Mouse (Mus musculus) hindbrain, embryonic 13.5 days (tissue): ENCODE results near the gene Pdzrn3. TPM values are rescaled to one million over a fixed set of nuclear protein-coding genes. Genes with fewer than 3 reads are reported as not detected.

Source experiments
- ATAC-seq: fragments of 200-750 bp; cut with Nextera tagmentation; 2 replicates; pipeline ENCODE4 v1.8.0; 2017; ENCODE audit warnings: moderate TSS enrichment; ENCODE audit not compliant: low FRiP score
- H3K27ac ChIP-seq: fragments of 300-500 bp; sonication (generic); 2 replicates; pipeline ENCODE4 v1.5.1; 2015; ENCODE audit warnings: inconsistent platforms, mild to moderate bottlenecking, moderate library complexity
- H3K27me3 ChIP-seq: fragments of 300-500 bp; sonication (generic); 2 replicates; pipeline ENCODE4 v1.6.1; 2015; ENCODE audit warnings: mild to moderate bottlenecking, inconsistent platforms
- H3K36me3 ChIP-seq: fragments of 300-500 bp; sonication (generic); 2 replicates; pipeline ENCODE4 v1.6.1; 2015; ENCODE audit warnings: mild to moderate bottlenecking, inconsistent platforms
- H3K4me1 ChIP-seq: fragments of 300-500 bp; sonication (generic); replicated peaks from 2 replicates; pipeline ENCODE4 v1.6.1; 2015; ENCODE audit warnings: inconsistent platforms
- H3K4me2 ChIP-seq: fragments of 300-500 bp; sonication (generic); 2 replicates; pipeline ENCODE4 v1.6.1; 2015; ENCODE audit warnings: inconsistent platforms, mild to moderate bottlenecking, moderate library complexity
- H3K4me3 ChIP-seq: fragments of 300-500 bp; sonication (generic); 2 replicates; pipeline ENCODE4 v1.5.1; 2015; ENCODE audit warnings: mild to moderate bottlenecking, inconsistent platforms
- H3K9ac ChIP-seq: fragments of 300-500 bp; sonication (generic); 2 replicates; pipeline ENCODE4 v1.6.1; 2015; ENCODE audit warnings: mild to moderate bottlenecking, inconsistent platforms
- H3K9me3 ChIP-seq: fragments of 300-500 bp; sonication (generic); 2 replicates; pipeline ENCODE4 v1.6.1; 2016; ENCODE audit warnings: inconsistent platforms
- WGBS: fragments of 180-500 bp; shearing (Covaris S2); methylation state at CpG from one replicate; pipeline ENCODE4 v1.1.7; 2015; 5-methylcytosine and 5-hydroxymethylcytosine counted together
- polyA plus RNA-seq: library from polyadenylated mRNA; unstranded; fragments of >200 nt; fragmentation: Nextera tagmentation; extraction: Ambion mirVana; gene quantifications from 2 replicates; pipeline ENCODE4 v1.2.1, GENCODE M21; 2015

The Pdzrn3 gene
- polyA plus RNA-seq, 1 experiment from 2014 or later = 28.8 TPM

DNA sequence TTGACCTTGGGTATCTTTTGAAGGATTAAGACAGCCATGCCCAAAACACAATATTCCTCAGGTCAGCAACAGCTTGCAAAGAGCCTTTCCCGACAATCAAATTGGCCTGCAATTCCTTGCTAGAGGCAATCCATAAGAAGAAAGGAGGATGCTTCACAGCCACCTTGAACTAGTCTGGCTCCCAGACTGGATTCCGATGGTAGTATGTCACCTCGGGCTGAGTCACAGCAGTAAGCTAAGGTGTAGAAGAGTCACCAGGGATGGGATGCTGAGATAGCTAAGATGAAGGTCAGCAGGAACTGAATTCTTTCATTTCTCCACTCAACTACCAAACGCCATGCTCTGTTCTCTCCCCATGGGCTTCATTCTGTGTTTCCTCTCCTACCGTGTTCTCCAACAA, 13.8 kb downstream of the Pdzrn3 start:
- Histone ChIP-seq H3K9me3 (no peaks in the 10 kb centered on the region), H3K27me3 (no peaks in the 10 kb centered on the region), H3K36me3 (no peaks in the 10 kb centered on the region), H3K27ac (no peak overlapping the region), H3K9ac (no peak overlapping the region), H3K4me3 (no peak overlapping the region), H3K4me1 (peaks cover 27% of the 10 kb centered on the region), H3K4me2 (no peak overlapping the region)
- 90% methylated on average over 5 of the region's 5 CpGs for whole genome bisulfite sequencing
- no peak for ATAC-seq

DNA sequence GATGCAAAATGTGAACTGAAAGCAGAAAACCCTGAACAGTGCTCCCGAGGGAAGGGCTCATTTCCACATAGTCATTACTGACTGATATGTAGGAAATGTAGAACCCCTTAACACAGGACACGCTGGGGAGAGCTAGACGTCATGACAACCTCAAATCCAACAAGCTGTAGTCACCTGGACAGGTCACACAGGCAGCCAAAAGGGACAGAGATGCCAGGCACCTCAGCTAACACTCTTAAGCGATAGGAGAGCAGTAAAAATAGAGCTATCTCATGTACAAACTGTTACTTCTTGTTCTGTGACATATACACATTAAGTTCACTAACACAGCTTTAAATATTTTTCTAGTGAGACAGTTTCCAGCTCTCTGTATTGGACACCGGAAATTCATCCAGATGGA, 15.0 kb downstream of the Pdzrn3 start:
- no peaks in the 10 kb centered on the region for H3K36me3 ChIP-seq
- ATAC-seq = no peak

GRCm38 (mm10) chr6:101362268-101362667, 15.4 kb downstream of the Pdzrn3 start:
- Histone ChIP-seq H3K4me1 (peaks cover 24% of the 10 kb centered on the region), H3K36me3 (no peaks in the 10 kb centered on the region), H3K9me3 (no peaks in the 10 kb centered on the region), H3K27ac (no peak overlapping the region), H3K4me2 (no peak overlapping the region), H3K4me3 (no peak overlapping the region), H3K27me3 (no peaks in the 10 kb centered on the region), H3K9ac (no peak overlapping the region)
- WGBS = 49% methylated on average over 4 of the region's 4 CpGs
- ATAC-seq = no peak

More for the DNA sequence above, 15.0 kb downstream of the Pdzrn3 start:
- Histone ChIP-seq H3K9me3 (no peaks in the 10 kb centered on the region), H3K9ac (no peak overlapping the region), H3K4me2 (no peak overlapping the region), H3K4me1 (peaks cover 24% of the 10 kb centered on the region), H3K27ac (no peak overlapping the region), H3K27me3 (no peaks in the 10 kb centered on the region), H3K4me3 (no peak overlapping the region)
- 71% methylated on average over 5 of the region's 5 CpGs for WGBS

DNA sequence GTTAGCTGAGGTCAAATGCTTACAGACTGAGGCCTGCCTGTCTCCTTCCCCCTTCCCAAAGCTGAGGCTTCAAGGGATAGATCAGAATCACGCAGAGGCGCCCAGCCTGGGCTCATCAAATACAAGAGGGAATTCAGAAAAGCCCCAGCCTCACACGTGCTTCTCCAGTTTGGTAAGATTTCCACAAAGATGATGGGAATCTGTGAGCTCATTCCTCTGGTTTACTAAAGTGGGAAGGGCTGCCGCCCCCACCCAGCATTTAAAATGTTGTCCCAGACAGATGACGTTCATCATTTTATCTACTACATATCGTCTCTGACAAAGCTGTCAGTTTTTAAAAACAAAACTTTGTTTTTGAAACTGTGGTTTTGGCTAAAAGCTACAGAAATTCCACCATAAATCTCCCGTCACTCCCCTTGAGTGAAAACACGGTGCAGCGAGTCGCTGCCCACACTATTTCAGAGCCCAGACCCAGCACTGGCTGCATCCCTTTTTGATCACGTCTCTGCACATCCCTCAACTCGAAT, 17.4 kb downstream of the Pdzrn3 start:
- no peak for ATAC-seq
- no peaks in the 10 kb centered on the region for H3K27me3 ChIP-seq
- H3K9ac ChIP-seq = no peak overlapping the region
- 68% methylated on average over 12 of the region's 12 CpGs for WGBS
- H3K9me3 ChIP-seq = no peaks in the 10 kb centered on the region
- no peak overlapping the region for H3K4me3 ChIP-seq
- H3K4me2 ChIP-seq = no peak overlapping the region
- H3K27ac ChIP-seq = no peak overlapping the region
- peaks cover 15% of the 10 kb centered on the region; the same call in 1 of the 2 replicates for H3K4me1 ChIP-seq
- H3K36me3 ChIP-seq = no peaks in the 10 kb centered on the region

- Histone ChIP-seq H3K36me3 (no peaks in the 10 kb centered on the region), H3K9ac (no peak overlapping the region), H3K4me3 (no peak overlapping the region), H3K27me3 (no peaks in the 10 kb centered on the region), H3K9me3 (no peaks in the 10 kb centered on the region), H3K4me1 (peaks cover 18% of the 10 kb centered on the region; the same call in 1 of the 2 replicates), H3K4me2 (no peak overlapping the region), H3K27ac (no peak overlapping the region)
- ATAC-seq = no peak
- 70% methylated on average over 4 of the region's 4 CpGs for WGBS
Measured at GRCm38 (mm10) chr6:101359646-101360045, 18.1 kb downstream of the Pdzrn3 start.

DNA sequence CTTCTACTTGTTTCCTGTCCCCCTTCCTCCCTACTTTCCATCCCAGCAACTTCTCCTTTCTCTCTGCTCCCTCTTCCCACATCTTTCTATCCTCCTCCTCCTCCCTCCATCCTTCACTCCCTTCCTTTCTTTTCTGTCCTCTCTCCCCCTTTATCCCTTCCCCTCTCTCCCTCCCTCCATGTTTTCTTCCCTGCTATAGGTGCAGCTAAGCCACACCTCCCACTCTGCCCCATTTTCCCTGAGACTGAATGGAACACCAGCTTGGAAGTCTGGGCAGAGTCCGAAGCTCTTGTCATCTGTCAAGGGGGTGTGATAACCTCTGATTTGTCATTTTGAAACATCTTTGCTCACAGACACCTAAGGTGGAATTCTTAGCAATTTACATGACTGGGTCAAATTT, 22.8 kb downstream of the Pdzrn3 start:
- Histone ChIP-seq H3K4me3 (no peak overlapping the region), H3K9me3 (no peaks in the 10 kb centered on the region), H3K27ac (no peak overlapping the region), H3K9ac (no peak overlapping the region), H3K36me3 (no peaks in the 10 kb centered on the region), H3K4me2 (no peak overlapping the region), H3K4me1 (peaks cover 32% of the 10 kb centered on the region), H3K27me3 (no peaks in the 10 kb centered on the region)
- no peak for ATAC-seq
- WGBS = 46% methylated on average over 1 of the region's 1 CpGs

DNA sequence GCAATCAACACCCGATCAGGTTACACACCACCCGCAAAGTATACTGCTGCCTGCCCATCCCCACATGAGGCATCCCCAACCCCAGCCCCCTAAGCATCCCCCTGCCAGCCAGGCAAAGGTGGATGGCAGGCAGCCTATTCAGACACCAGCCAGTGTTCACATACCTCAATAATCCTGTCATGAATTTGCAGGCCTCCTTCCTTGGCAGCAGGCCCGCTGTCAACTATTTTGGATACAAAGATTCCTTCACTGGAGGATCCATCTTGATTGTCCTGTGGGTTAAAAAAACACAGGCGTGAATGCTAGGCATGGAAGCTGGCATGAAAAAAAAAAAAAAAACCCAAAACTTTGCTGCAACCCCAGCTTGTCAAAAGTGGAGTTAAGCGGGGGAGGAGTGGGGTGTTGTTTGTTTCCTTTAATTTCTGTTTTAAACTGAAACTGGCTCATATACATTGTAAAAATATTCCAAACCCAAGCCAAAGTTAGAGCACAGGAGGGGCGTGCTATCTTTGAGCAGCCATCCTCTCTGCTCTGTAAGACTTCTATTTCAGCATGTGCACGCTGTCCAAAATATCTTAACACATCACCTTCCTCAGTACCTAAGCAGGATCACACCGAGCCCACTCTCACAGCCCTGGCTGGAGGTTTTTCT, 23.3 kb downstream of the Pdzrn3 start:
- 51% methylated on average over 8 of the region's 8 CpGs for WGBS
- ATAC-seq = peak; percentile 55; the same call in 1 of the 2 replicates
- H3K4me3 ChIP-seq = no peak overlapping the region
- H3K27me3 ChIP-seq = no peaks in the 10 kb centered on the region
- 0 out of 2 replicates have a peak overlapping the region, but pooled peaks have one; percentile 3 for H3K27ac ChIP-seq
- H3K4me2 ChIP-seq = no peak overlapping the region
- H3K9me3 ChIP-seq = no peaks in the 10 kb centered on the region
- H3K4me1 ChIP-seq = peaks cover 32% of the 10 kb centered on the region
- H3K36me3 ChIP-seq = no peaks in the 10 kb centered on the region
- H3K9ac ChIP-seq = no peak overlapping the region

DNA sequence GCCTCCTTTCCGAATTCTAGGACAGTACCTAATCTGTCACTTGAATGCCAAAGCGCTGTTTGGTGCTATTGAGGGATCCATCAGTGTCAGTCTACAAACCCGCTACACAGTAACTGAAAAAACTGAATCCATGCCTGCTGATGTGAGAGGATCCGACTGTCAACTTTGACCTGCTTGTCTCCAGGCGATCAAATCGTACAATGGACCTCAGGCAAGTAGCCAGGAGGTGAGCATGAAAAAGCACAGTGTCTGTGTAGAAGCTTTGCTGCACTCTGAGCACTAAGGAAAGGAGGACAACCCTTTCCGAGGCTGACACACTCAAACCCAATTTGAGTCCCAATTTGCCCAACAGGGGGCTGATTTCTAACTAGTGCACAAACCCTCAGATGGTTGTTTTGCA, 24.0 kb downstream of the Pdzrn3 start:
- Histone ChIP-seq H3K27me3 (no peaks in the 10 kb centered on the region), H3K4me2 (no peak overlapping the region), H3K4me1 (peaks cover 32% of the 10 kb centered on the region), H3K9me3 (no peaks in the 10 kb centered on the region), H3K36me3 (no peaks in the 10 kb centered on the region), H3K4me3 (no peak overlapping the region), H3K27ac (no peak overlapping the region), H3K9ac (no peak overlapping the region)
- WGBS = 41% methylated on average over 7 of the region's 7 CpGs
- ATAC-seq = no peak; the same call in 1 of the 2 replicates

DNA sequence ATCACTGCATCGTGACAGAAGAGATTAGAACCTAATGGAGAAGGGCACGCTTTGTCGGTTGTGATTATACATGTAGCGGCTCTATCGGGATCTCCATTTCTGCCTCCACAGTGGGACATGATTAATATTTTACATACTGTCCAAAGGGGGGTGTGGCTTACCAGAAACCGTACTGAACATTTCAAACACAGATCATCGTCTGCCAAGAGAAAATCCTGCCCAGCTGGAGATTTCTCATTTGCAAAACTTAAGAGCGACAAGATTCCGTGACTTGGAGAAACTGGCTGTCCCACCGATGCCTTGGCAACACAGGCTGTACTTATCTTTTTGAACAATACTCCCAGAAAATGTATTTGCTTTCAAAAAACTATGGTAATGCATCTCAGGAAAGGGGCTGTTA, 25.1 kb downstream of the Pdzrn3 start:
- H3K4me2 ChIP-seq = no peak overlapping the region
- ATAC-seq = peak; percentile 19; the same call in 1 of the 2 replicates

DNA sequence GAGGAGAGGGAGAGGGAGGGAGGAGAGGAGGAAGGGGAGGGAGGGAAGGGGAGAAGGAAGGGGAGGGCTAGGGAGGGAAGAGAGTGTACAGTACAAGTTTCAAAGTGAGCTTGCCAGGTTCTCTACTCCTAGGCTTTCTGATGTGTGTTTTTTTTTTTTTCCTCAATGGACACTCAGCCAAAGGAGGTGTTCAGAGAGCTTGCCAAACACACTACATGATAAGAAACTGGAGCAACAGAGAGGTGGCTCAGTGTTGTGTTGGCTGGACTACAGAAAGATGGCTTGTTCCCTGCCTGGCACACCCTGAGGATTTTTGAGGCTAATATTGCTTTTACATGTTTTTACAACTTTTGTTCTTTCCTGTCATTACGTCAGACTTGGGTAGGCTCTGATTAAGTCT, 26.6 kb downstream of the Pdzrn3 start:
- Histone ChIP-seq H3K4me2 (no peak overlapping the region), H3K4me1 (peaks cover 26% of the 10 kb centered on the region), H3K27me3 (no peaks in the 10 kb centered on the region), H3K9ac (no peak overlapping the region), H3K4me3 (no peak overlapping the region), H3K36me3 (no peaks in the 10 kb centered on the region), H3K9me3 (no peaks in the 10 kb centered on the region), H3K27ac (no peak overlapping the region)
- no peak for ATAC-seq
- WGBS = 90% methylated on average over 1 of the region's 1 CpGs

More for the DNA sequence above, 25.1 kb downstream of the Pdzrn3 start:
- Histone ChIP-seq H3K9ac (no peak overlapping the region), H3K9me3 (no peaks in the 10 kb centered on the region), H3K4me3 (no peak overlapping the region), H3K27ac (no peak overlapping the region), H3K4me1 (peaks cover 32% of the 10 kb centered on the region), H3K36me3 (no peaks in the 10 kb centered on the region), H3K27me3 (no peaks in the 10 kb centered on the region)
- WGBS = 56% methylated on average over 10 of the region's 10 CpGs

DNA sequence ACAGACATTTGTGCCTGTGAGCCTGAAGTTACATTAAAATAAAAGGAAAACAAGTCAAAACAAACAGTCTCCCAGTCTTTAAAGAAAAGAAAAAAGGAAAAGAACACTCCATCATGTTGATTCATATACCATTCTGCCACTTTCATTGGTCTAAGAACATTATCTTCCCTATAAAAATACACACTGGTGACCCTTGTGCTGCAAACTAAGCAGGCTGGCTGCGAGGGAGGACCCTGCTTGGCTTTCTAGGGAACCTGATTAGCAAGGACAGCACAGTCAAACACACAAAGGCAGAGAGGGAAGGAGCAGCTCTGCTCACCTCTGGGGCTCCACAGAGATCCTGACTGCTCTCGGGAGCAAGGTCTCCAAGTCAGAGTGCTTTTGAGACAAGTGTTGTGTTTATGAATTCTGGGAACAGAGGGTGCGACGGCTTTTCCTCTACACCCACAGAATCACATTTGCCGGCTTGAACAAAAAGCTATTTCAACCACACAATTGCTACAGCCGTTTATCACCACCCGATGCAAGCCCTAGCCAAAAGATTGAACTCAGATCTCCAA, 27.2 kb downstream of the Pdzrn3 start:
- no peak for ATAC-seq
- Histone ChIP-seq H3K4me1 (peaks cover 26% of the 10 kb centered on the region), H3K4me3 (no peak overlapping the region), H3K36me3 (no peaks in the 10 kb centered on the region), H3K9ac (no peak overlapping the region), H3K4me2 (no peak overlapping the region), H3K27me3 (no peaks in the 10 kb centered on the region), H3K9me3 (no peaks in the 10 kb centered on the region), H3K27ac (no peak overlapping the region)
- 31% methylated on average over 7 of the region's 7 CpGs for WGBS

DNA sequence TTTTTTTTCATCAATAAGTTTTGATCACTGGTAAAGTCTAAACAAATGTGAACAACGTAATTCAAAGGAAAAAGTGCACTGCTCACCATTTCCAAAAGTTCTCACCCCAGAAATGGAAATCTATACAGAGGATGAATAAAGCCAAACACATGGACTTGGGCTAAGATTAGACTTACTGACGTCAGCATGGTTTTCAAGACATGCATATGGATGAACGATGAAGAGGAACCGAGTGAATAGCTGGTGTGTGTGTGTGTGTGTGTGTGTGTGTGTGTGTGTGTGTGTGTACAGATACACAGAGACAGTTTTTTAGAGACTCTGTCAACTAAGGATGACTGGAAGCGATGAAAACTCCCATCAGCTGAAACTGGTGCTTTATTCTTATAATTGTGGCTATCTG, 29.2 kb downstream of the Pdzrn3 start:
- Histone ChIP-seq H3K9me3 (no peaks in the 10 kb centered on the region), H3K27ac (no peak overlapping the region), H3K9ac (no peak overlapping the region), H3K4me2 (no peak overlapping the region), H3K27me3 (no peaks in the 10 kb centered on the region), H3K4me1 (peaks cover 15% of the 10 kb centered on the region), H3K4me3 (no peak overlapping the region), H3K36me3 (no peaks in the 10 kb centered on the region)
- 62% methylated on average over 5 of the region's 5 CpGs for WGBS
- ATAC-seq = no peak

DNA sequence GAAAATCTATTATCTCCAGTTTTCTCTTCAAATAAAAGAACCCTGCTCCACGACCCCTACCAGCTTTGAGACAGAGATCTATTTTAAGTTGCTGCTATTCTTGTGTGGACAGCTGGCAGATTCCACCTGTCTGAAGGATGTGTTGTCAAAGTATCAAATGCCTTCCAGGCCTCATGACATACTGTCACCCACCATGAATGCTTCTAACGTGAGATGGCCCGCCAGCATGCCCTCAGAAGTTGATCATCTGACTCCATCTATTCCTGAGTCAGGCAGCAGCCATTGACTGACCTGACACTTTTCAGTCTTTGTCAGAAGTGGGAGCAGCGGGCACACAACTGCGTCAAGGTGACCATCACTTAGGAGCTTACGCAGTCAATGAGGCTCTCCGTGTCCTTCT, 37.6 kb downstream of the Pdzrn3 start:
- H3K27me3 ChIP-seq = no peaks in the 10 kb centered on the region
- WGBS = 89% methylated on average over 7 of the region's 7 CpGs

More for the DNA sequence above, 37.6 kb downstream of the Pdzrn3 start:
- H3K4me3 ChIP-seq = no peak overlapping the region
- H3K27ac ChIP-seq = no peak overlapping the region
- H3K9ac ChIP-seq = no peak overlapping the region
- no peaks in the 10 kb centered on the region for H3K4me1 ChIP-seq
- no peak for ATAC-seq
- no peak overlapping the region for H3K4me2 ChIP-seq
- H3K9me3 ChIP-seq = no peaks in the 10 kb centered on the region
- H3K36me3 ChIP-seq = no peaks in the 10 kb centered on the region
